Mouse (Mus musculus) heart, adult 2 months (tissue): ENCODE data around the gene Lsm6. TPM values are rescaled to one million over a fixed set of nuclear protein-coding genes. Genes with fewer than 3 reads are reported as not detected.

Experiments
- DNase-seq, 2 experiments: peaks; one replicate each; pipeline ENCODE4 v3.0.0; 2021
- H3K27ac ChIP-seq: fragments of 200-600 bp; 2 replicates; pipeline ENCODE4 v1.8.1; 2022
- H3K27me3 ChIP-seq: fragments of 200-500 bp; 2 replicates; pipeline ENCODE4 v1.6.1; 2012; ENCODE audit warnings: mild to moderate bottlenecking, low read length, inconsistent platforms, mixed read lengths; ENCODE audit not compliant: control insufficient read depth, insufficient read depth
- H3K36me3 ChIP-seq: fragments of 200-500 bp; 2 replicates; pipeline ENCODE4 v1.6.1; 2012; ENCODE audit warnings: low read length, inconsistent platforms; ENCODE audit not compliant: control insufficient read depth, insufficient read depth
- H3K4me1 ChIP-seq: fragments of 200-500 bp; 2 replicates; pipeline ENCODE4 v1.6.1; 2011; ENCODE audit warnings: low read length; ENCODE audit not compliant: control insufficient read depth, insufficient read depth
- H3K4me3 ChIP-seq: fragments of 200-600 bp; 2 replicates; pipeline ENCODE4 v1.8.1; 2022
- H3K79me2 ChIP-seq: fragments of 200-500 bp; replicated peaks from 2 replicates; pipeline ENCODE4 v1.6.1; 2012; ENCODE audit warnings: mild to moderate bottlenecking, inconsistent platforms, low read length, moderate library complexity, mixed read lengths; ENCODE audit not compliant: control insufficient read depth, insufficient read depth
- H3K9ac ChIP-seq: fragments of 200-500 bp; 2 replicates; pipeline ENCODE4 v1.6.1; 2012; ENCODE audit warnings: low read depth, mild to moderate bottlenecking, control low read depth, inconsistent platforms, low read length, mixed read lengths
- CTCF ChIP-seq: fragments of 200-600 bp; IDR thresholded peaks from 2 replicates; pipeline ENCODE4 v1.8.1; 2022; ENCODE audit warnings: antibody characterized with exemption, mild to moderate bottlenecking, moderate library complexity
- EP300 ChIP-seq: fragments of 200-500 bp; IDR thresholded peaks from 2 replicates; pipeline ENCODE4 v1.6.1; 2011; ENCODE audit warnings: low read depth, low read length, control low read depth; ENCODE audit not compliant: insufficient read depth
- POLR2A ChIP-seq: fragments of 200-500 bp; IDR thresholded peaks from 2 replicates; pipeline ENCODE4 v1.6.1; 2011; ENCODE audit warnings: mild to moderate bottlenecking, low read depth, low read length, control low read depth; ENCODE audit not compliant: insufficient read depth
- WGBS: fragments of 180-500 bp; shearing (Covaris S2); methylation state at CpG from one replicate; pipeline ENCODE4 v1.1.7; 2018; 5-methylcytosine and 5-hydroxymethylcytosine counted together
- intact Hi-C: fragments of 180-260 bp; cut with DNase I; formaldehyde crosslinking; loops from one replicate; pipeline ENCODE4 v1.15.1; 2025
- polyA plus RNA-seq: library from polyadenylated mRNA; depleted of rRNA; stranded (reverse); fragments of >200 nt; gene quantifications from 2 replicates; pipeline ENCODE4 v1.2.3, GENCODE M21; 2012
- total RNA-seq, 2 experiments: library from RNA; stranded (reverse); gene quantifications; 2 replicates each; pipeline ENCODE4 v1.2.3; 2021

The Lsm6 gene
- total and polyA plus RNA-seq, 3 experiments: 9.7 to 67.3 (median 59.6) TPM

GRCm38 (mm10) chr8:78852279-78852678, 31.3 kb upstream of the Lsm6 start:
- Histone ChIP-seq H3K4me1 (no peaks in the 10 kb centered on the region), H3K36me3 (no peaks in the 10 kb centered on the region), H3K9ac (no peak overlapping the region), H3K4me3 (no peak overlapping the region), H3K79me2 (no peaks in the 10 kb centered on the region), H3K27ac (no peak overlapping the region), H3K27me3 (no peaks in the 10 kb centered on the region)
- whole genome bisulfite sequencing: 56% methylated on average over 4 of the region's 4 CpGs
- TF ChIP-seq EP300 (no peak), POLR2A (no peak), CTCF (no peak)
- no peak for DNase-seq
- intact Hi-C loops: no loop called here

GRCm38 (mm10) chr8:78847240-78847639, 26.3 kb upstream of the Lsm6 start:
- no peak overlapping the region for H3K4me3 ChIP-seq
- H3K79me2 ChIP-seq: no peaks in the 10 kb centered on the region
- H3K9ac ChIP-seq: no peak overlapping the region
- no peak overlapping the region for H3K27ac ChIP-seq
- no peak for DNase-seq
- TF ChIP-seq EP300 (no peak), POLR2A (no peak), CTCF (no peak)
- H3K27me3 ChIP-seq: no peaks in the 10 kb centered on the region
- 36% methylated on average over 3 of the region's 3 CpGs for WGBS
- intact Hi-C loops: no loop called here
- H3K36me3 ChIP-seq: no peaks in the 10 kb centered on the region
- H3K4me1 ChIP-seq: no peaks in the 10 kb centered on the region

- no peak for DNase-seq
- Histone ChIP-seq H3K4me1 (no peaks in the 10 kb centered on the region), H3K9ac (no peak overlapping the region), H3K4me3 (no peak overlapping the region), H3K79me2 (no peaks in the 10 kb centered on the region), H3K27me3 (no peaks in the 10 kb centered on the region), H3K36me3 (no peaks in the 10 kb centered on the region), H3K27ac (no peak overlapping the region)
- TF ChIP-seq CTCF (no peak), EP300 (no peak), POLR2A (no peak)
- intact Hi-C loops: no loop called here
- WGBS: 75% methylated on average over 5 of the region's 5 CpGs
Measured at GRCm38 (mm10) chr8:78844559-78844958, 23.6 kb upstream of the Lsm6 start.

GRCm38 (mm10) chr8:78838656-78839413, 17.9 kb upstream of the Lsm6 start:
- intact Hi-C loops: no loop called here
- Histone ChIP-seq H3K9ac (no peak overlapping the region), H3K4me1 (no peaks in the 10 kb centered on the region), H3K36me3 (no peaks in the 10 kb centered on the region), H3K27ac (no peak overlapping the region), H3K27me3 (no peaks in the 10 kb centered on the region), H3K79me2 (no peaks in the 10 kb centered on the region), H3K4me3 (no peak overlapping the region)
- TF ChIP-seq CTCF (no peak), POLR2A (no peak), EP300 (no peak)
- DNase-seq: no peak
- 78% methylated on average over 7 of the region's 7 CpGs for WGBS

- Histone ChIP-seq H3K79me2 (no peaks in the 10 kb centered on the region), H3K27me3 (no peaks in the 10 kb centered on the region), H3K4me3 (no peak overlapping the region), H3K36me3 (no peaks in the 10 kb centered on the region), H3K27ac (no peak overlapping the region), H3K4me1 (no peaks in the 10 kb centered on the region), H3K9ac (no peak overlapping the region)
- WGBS: 97% methylated on average over 6 of the region's 6 CpGs
- DNase-seq: no peak
- intact Hi-C loops: no loop called here
- TF ChIP-seq POLR2A (no peak), CTCF (no peak), EP300 (no peak)
Measured at GRCm38 (mm10) chr8:78836091-78836490, 15.2 kb upstream of the Lsm6 start.

GRCm38 (mm10) chr8:78828414-78828813, 7.5 kb upstream of the Lsm6 start:
- intact Hi-C loops: no loop called here
- DNase-seq: no peak
- Histone ChIP-seq H3K4me1 (no peaks in the 10 kb centered on the region), H3K4me3 (no peak overlapping the region), H3K9ac (no peak overlapping the region), H3K79me2 (no peaks in the 10 kb centered on the region), H3K27ac (no peak overlapping the region), H3K36me3 (no peaks in the 10 kb centered on the region), H3K27me3 (no peaks in the 10 kb centered on the region)
- WGBS: 84% methylated on average over 11 of the region's 11 CpGs
- TF ChIP-seq EP300 (no peak), POLR2A (no peak), CTCF (no peak)
